Mouse (Mus musculus): ENCODE measurements at regions not wholly inside any gene's neighbourhood (a gene's known extent, or its start where the extent isn't known, plus 50 kb on each side); places are given as distances from the start of the nearest gene placed in this dataset.

DNA sequence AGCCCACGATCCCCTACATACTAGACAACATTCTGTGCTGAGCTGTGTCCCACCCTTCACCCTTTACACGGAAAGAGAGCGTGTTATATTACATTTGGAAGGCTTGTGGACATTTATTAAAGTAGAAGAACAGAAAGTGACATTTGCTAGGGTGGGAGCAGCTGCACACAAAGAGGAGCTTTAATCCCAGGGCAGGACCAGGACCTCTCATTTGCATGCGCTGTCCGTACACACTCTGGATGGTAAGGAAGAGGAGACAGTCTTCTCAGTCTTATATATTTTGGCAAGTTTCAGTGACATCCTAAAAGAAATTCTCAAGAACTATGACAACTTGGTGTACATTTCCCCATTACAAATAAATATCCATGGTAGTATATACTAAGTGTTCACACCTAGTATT lies 114.8 kb downstream of the Olfr721-ps1 start:
- TF ChIP-seq CTCF (IDR thresholded peaks at IDR 0.05): no peak
- no peak for TF ChIP-seq EP300 (IDR thresholded peaks at IDR 0.05)

Measured in lung, postnatal 0 days (tissue).